Mouse (Mus musculus): Measurements from ENCODE around the gene Scand1. TPM values are rescaled to one million over a fixed set of nuclear protein-coding genes. Genes with fewer than 3 reads are reported as not detected.

Scand1 gene
- polyA plus RNA-seq, 1 experiment: 117 TPM

DNA sequence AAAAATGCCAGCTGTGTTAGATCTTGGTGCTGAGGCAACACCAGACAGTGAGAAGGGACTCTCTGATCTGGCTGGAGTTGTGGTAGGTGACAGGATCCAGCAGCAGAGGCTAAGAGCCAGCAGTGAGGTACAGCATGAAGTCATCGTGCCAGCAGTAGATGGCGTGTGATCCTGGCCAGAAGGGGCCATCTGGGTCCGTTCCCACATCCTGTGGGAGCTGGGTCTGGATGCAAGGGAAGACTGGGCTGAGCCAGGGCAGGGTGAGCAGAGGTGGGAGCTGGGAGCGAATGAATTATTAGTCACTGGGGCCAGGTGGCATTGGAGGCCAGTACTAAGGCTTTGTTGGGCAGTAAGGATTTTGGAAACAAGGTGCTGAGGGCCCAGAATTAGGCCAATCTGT lies 31.3 kb downstream of the Scand1 start:
- DNase-seq (ENCODE audit: low read depth): no peak

DNA sequence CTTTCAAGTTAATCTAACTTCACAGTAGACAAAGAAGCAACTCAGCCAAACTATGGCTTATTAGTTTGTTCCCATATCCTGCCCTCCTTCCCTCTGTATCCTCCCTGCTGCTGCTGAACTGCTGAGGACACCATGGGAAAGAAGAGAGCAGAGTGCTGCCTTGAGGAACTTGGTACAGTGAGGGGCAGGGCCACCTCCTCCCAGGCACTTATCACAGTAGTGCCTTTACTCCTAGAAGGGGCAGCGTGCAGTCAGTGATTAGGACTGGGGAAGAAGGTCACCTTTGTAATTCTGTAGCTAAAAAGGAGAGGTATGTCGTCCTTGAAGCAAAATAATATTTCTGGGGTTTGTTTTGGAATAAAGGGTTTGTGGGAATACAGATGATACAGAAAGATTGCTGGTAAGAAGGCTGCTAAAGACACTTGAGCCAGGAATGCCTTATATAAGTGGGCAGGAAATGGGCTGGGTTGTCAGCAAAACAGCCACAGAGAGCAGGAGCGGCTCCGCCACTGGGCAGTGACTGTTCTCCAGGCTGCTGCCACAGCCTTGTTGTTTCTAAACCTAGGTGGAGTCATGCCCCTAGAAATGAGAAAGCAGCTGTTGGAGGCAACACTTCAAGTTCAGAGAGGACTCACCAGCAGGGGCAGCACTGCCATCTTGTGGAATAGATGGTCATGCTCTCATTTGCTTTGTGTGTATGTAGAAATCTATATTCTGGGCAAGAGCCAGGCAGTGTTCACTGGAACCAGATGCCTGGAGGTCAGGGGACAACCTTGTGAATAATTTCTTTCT lies 34.1 kb downstream of the Scand1 start:
- DNase-seq (ENCODE audit: low read depth): peak; percentile 91
- peak; percentile 82 for TF ChIP-seq CTCF (IDR thresholded peaks at IDR 0.05; ENCODE audit: borderline replicate concordance, extremely low read depth, insufficient read depth, insufficient read length)
- TF ChIP-seq POLR2A (IDR thresholded peaks at IDR 0.05; ENCODE audit: borderline replicate concordance, extremely low read depth, insufficient read depth, insufficient read length, poor library complexity, severe bottlenecking): no peak

More for the DNA sequence above, 31.3 kb downstream of the Scand1 start:
- TF ChIP-seq CTCF (IDR thresholded peaks at IDR 0.05; ENCODE audit: borderline replicate concordance, extremely low read depth, insufficient read depth, insufficient read length): no peak
- no peak for TF ChIP-seq POLR2A (IDR thresholded peaks at IDR 0.05; ENCODE audit: borderline replicate concordance, extremely low read depth, insufficient read depth, insufficient read length, poor library complexity, severe bottlenecking)

DNA sequence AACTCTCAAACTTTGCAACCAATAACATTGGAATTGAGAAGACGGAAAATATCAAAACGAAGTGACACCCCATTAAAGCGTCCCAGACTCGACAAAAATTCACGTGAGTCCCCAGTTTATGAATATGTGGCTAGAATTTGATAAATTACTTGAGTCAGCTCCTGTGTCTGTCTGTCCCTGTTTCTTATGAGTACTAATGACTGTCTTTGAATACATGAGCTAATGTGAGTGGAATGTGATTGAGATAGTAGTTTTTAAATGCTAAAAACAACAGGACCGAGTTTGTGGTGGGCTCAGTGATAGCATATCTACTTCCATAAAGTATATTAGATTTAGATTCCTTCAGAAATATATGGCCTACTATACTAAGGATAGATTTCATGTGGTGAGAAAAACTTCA lies 40.0 kb downstream of the Scand1 start:
- no peak for DNase-seq (ENCODE audit: low read depth)
- TF ChIP-seq POLR2A (IDR thresholded peaks at IDR 0.05; ENCODE audit: borderline replicate concordance, extremely low read depth, insufficient read depth, insufficient read length, poor library complexity, severe bottlenecking) (no peak), CTCF (IDR thresholded peaks at IDR 0.05; ENCODE audit: borderline replicate concordance, extremely low read depth, insufficient read depth, insufficient read length) (no peak)

GRCm38 (mm10) chr2:156267636-156268035 lies 44.9 kb downstream of the Scand1 start:
- TF ChIP-seq CTCF (IDR thresholded peaks at IDR 0.05; ENCODE audit: borderline replicate concordance, extremely low read depth, insufficient read depth, insufficient read length) (no peak), POLR2A (IDR thresholded peaks at IDR 0.05; ENCODE audit: borderline replicate concordance, extremely low read depth, insufficient read depth, insufficient read length, poor library complexity, severe bottlenecking) (no peak)
- DNase-seq (ENCODE audit: low read depth): no peak

GRCm38 (mm10) chr2:156263204-156263893 lies 49.2 kb downstream of the Scand1 start:
- no peak for TF ChIP-seq CTCF (IDR thresholded peaks at IDR 0.05; ENCODE audit: borderline replicate concordance, extremely low read depth, insufficient read depth, insufficient read length)
- no peak for TF ChIP-seq POLR2A (IDR thresholded peaks at IDR 0.05; ENCODE audit: borderline replicate concordance, extremely low read depth, insufficient read depth, insufficient read length, poor library complexity, severe bottlenecking)
- no peak for DNase-seq (ENCODE audit: low read depth)

Other genes starting within 250 kb of the Scand1 start
- 8.8 and 12.1 TPM in 2 replicates for gene Spag4, start 247.5 kb downstream of the Scand1 start, polyA plus RNA-seq (2012; rRNA removed)
- gene Cpne1, start 200.7 kb downstream of the Scand1 start, polyA plus RNA-seq (2012; rRNA removed): 78.8 and 96.1 TPM in 2 replicates
- gene Rbm12, start 200.7 kb downstream of the Scand1 start, polyA plus RNA-seq (2012; rRNA removed): 25.9 and 36.7 TPM in 2 replicates
- 13.2 and 13.9 TPM in 2 replicates for gene Gm28036, start 185.6 kb downstream of the Scand1 start, polyA plus RNA-seq (2012; rRNA removed)
- gene Romo1, start 168.7 kb downstream of the Scand1 start, polyA plus RNA-seq (2012; rRNA removed): 307 and 437 TPM in 2 replicates
- 28.5 and 37.2 TPM in 2 replicates for gene Nfs1, start 168.5 kb downstream of the Scand1 start, polyA plus RNA-seq (2012; rRNA removed)
- gene Rbm39, start 132.5 kb downstream of the Scand1 start, polyA plus RNA-seq (2012; rRNA removed): 133 and 188 TPM in 2 replicates
- gene Phf20, start 116.2 kb downstream of the Scand1 start, polyA plus RNA-seq (2012; rRNA removed): 28.8 and 31.4 TPM in 2 replicates
- 3.0 and 4.1 TPM in 2 replicates for gene Cnbd2, start 405 bp downstream of the Scand1 start, polyA plus RNA-seq (2012; rRNA removed)
- 65.2 and 99.5 TPM in 2 replicates for gene Epb41l1, start 108.2 kb upstream of the Scand1 start, polyA plus RNA-seq (2012; rRNA removed)
- 36.4 and 37.8 TPM in 2 replicates for gene Aar2, start 234.9 kb upstream of the Scand1 start, polyA plus RNA-seq (2012; rRNA removed)